Mouse (Mus musculus) adrenal gland, adult 2 months (tissue): ENCODE data around the gene Hhatl. TPM values are rescaled to one million over a fixed set of nuclear protein-coding genes. Genes with fewer than 3 reads are reported as not detected.

Source experiments
- DNase-seq: peaks from one replicate; pipeline ENCODE4 v3.0.0; 2021
- polyA plus RNA-seq: library from polyadenylated mRNA; depleted of rRNA; stranded (reverse); fragments of >200 nt; gene quantifications from 2 replicates; pipeline ENCODE4 v1.2.3, GENCODE M21; 2012
- total RNA-seq, 2 experiments: library from RNA; stranded (reverse); gene quantifications; 2 replicates each; pipeline ENCODE4 v1.2.3; 2021

Hhatl gene
- total and polyA plus RNA-seq, 3 experiments: 0.13 TPM; not detected in 2

DNA sequence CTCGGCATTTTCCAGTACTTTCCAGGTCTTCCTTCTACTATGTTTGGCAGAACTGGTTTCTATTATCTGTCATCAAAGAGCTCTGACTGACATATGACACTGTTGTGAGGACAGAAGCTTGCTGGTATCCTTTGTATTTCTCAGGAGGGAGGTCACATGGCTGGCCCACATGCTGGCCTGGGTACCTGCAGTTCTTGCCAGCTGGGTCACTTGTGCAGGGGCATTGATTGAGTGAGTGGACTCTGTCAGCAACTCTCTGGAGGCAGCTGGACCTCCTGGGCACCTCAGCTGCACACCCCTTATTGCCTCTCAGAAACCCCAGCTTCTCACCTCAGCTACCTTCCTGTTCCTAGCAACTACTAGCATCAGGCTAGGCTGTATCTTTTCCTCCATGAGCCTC, 15.2 kb upstream of the Hhatl start:
- DNase-seq: no peak

DNA sequence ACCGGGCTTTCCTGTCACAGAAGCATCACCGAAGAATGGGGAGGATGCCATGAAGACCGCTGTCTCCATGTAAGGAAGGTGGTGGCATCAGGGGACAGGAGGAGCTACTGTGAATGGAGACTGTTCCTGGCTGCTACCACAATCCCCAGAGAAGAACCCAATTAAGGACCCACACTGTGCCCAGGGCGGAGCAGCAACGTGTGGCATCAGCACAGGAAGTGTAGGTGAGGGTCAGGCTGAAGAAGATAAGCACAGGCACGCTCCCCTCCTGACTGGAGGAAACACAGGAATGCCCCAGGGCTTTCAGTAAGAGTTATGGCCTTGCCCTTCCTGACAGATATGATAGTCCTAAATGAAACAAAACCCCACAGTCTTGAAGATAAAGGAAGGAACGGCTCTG, 10.4 kb upstream of the Hhatl start:
- DNase-seq: no peak

DNA sequence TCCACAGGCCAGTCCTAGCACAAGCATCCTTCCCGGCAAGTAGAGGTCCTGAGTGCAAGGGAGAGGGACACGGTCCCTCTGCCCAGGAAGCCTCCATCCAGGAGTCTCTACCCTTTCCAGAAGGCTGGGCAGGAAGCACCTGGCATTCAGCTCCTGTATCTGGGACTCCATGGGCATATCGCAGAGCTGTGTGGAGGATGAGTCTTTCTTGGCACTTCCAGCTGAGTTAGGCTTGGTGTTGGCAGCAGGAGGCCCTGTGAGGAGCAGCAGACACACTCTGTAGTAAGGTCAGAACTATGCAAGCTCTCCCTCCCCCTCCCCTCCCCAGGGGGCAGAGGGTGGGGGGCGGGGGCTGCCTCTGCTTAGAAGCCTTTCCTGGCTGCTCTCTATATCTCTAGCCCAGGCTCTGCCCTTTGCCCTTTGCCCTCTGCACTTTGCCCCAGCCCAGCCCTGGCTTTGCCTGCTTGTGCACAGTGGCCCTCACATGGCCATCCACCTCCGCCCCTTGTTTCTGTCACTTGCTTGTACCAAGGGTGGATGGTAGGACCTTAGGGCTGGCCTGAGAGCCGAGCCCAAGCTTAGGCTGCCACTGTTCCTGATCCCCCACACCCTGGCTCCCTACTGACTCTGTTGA, 6.7 kb upstream of the Hhatl start:
- no peak for DNase-seq

DNA sequence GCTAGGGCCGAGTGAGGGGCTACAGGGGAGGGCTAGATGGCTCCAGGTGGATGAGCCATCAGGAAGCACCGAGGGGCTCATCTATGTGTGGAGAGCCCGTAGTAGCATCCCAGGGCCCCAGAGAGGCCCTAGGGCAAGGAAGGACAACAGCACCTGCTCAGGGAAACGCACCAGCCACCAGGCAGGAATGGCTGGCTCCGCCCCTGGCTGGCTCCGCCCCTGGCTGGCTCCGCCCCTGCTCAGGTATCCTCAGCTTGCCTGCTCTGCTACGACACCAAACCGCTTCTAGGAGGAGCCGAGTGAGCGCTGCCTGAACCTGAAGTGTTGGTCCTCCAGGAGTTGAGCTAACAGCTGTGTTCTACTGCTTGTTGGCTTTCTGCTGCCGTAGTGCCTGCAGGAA, 5.4 kb upstream of the Hhatl start:
- no peak for DNase-seq

DNA sequence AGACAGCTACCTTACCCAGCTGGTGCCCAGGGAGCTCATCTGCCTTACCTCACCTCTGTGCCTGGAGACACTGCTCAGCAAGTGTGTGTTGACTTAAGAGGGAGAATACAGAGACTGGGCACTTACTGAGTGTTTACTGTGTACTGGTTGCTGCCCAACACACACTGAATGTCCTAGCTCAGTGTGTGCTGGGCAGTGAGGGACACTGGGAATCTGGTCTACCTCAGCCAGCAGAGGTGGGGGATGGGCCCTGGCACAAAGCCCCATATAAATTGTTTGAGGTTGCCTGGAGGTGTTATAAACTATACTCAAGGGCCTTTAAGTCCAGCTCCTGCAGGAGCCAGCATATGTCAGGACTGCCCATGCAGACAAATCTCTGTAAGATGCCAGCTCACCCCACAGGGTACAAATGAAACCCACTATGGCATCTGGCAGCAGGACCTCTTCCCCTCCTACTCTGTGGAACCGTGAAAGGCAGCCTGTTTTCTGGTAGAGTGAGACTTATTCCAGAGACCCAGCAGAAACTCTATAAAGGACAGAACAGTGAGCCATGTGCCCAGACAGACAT, 2.7 kb upstream of the Hhatl start:
- DNase-seq: no peak

DNA sequence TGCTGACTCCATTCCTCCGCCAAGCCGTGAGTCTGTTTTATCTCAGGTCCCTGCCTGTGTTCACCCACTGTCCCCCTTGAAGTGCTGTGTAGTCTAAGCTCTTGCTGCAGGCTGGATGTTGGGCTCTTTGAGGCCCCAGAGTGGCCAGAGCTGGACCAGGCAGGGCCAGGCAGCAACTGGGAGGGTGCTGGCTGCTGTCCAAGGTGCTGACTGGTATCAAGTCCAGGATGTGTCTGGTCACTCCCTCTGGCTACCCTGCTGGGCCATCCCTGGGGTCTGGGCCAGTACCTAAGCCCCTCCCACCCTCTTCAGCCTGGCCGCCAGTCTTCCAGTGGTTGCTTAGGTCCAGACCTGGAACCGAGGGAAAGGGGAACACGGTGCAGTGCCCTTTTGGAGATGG, 1.1 kb downstream of the Hhatl start:
- DNase-seq: peak; percentile 56

DNA sequence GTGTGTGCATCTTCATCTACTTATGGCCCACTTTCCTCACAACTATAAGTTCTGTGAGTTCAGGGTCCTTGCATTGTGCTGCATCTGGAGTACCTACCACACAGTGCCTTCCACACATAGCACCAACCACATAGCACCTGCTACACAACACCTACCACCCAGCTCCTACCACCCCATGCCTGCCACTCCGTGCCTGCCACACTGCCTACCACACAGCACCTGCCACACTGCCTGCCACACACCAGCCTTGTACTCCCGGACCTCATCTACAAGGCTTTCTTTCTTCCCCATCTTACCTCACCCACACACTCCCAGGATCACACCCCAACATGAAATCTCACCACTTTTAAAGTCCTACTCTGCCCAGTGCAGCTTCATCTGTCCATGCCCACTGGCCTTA, 5.9 kb downstream of the Hhatl start:
- no peak for DNase-seq

DNA sequence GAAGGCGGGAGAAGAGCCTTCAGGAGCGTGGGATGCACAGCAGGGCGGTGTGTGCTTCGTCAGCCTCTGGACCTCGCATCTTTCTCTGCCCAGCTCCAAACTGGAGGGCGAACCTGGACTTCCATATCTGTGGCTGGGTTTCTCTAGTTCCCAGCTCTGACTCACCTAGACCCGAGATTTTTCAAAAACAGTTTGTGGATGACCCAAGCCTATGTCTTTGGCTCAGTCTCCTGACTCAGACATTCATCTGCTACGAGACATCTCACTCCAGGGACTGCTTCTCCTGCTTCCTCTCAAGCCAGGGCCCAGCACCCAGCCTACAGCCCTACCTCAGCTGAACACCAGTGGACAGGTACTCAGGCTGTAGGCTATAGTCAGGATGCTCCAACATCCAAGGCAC, 7.0 kb downstream of the Hhatl start:
- no peak for DNase-seq

DNA sequence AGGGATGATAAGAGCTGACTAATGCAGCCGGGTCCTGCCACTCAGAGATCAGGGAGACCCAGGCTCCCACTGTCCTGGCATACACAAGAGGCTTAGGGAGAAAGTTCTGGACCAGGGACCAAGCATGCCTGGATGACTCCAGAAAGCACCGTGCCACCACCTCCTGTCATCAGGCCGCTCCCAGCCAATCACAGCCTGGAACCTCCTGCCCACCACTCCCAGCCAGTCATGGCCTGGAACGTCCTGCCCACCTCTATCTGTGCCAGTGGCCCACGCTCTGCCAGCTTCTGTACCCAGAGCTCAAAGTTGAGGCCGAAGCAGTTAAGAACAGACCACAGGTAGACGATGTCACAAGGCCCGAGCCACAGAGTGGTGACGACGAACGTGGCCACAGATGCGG, 7.5 kb downstream of the Hhatl start:
- no peak for DNase-seq

DNA sequence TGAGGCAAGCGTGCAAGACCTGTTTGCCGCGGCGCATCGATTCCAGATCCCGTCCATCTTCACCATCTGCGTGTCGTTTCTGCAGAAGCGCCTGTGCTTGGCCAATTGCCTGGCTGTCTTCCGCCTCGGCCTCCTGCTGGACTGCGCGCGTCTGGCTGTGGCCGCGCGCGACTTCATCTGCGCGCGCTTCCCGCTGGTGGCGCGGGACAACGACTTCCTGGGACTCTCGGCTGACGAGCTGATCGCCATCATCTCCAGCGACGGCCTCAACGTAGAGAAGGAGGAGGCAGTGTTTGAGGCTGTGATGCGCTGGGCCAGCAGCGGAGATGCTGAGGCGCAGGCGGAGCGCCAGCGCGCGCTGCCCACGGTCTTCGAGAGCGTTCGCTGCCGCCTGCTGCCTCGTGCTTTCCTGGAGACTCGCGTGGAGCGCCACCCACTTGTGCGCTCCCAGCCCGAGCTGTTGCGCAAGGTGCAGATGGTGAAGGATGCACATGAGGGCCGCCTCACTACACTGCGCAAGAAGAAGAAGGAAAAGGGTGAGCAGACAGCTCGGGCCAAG, 14.2 kb downstream of the Hhatl start:
- DNase-seq: peak; percentile 35

DNA sequence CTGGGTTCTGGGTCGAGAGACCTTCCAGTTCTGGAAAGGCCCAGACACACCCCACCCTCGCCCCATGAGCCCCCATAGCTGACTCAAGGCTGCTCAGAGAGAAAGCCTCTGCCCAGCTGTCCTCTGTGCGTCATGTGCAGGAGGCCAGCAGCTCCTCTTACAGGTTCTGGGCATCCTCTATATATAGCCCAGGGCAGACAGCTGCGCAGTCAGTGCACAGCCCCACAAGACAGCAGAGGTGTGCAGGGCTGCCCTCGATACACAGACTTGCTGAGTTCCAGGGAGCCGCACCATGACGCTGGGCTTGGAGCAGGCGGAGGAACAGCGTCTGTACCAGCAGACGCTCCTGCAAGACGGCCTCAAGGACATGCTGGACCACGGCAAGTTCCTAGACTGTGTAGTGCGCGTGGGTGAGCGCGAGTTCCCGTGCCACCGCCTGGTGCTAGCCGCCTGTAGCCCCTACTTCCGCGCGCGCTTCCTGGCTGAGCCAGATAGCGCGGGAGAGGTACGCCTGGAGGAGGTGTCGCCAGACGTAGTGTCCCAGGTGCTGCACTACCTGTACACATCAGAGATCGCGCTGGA, 14.7 kb downstream of the Hhatl start, which contains the start of gene Klhl40:
Gene Klhl40 (plus strand): TSS at position 124 of the 582 bp plus-strand sequence.
- no peak for DNase-seq

DNA sequence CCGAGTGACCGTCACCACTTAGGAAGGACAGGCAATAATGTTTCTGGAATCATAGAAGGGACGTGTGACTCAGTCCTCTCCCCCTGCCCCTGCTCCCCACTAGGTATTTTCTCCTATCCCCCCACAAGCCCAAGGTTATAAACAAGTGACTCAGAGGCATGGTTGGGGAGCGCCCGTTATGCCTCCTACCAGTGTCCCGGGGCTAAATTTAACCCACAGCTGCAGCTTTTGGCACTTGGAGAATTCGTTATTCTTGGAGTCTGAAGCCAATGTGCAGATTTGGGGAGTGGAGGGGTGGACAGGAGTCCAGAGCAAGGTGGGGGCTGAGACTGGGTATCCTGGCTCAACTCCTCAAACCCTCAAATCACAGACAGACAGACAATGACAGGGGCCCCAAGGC, 15.8 kb downstream of the Hhatl start:
- DNase-seq: peak; percentile 55

DNA sequence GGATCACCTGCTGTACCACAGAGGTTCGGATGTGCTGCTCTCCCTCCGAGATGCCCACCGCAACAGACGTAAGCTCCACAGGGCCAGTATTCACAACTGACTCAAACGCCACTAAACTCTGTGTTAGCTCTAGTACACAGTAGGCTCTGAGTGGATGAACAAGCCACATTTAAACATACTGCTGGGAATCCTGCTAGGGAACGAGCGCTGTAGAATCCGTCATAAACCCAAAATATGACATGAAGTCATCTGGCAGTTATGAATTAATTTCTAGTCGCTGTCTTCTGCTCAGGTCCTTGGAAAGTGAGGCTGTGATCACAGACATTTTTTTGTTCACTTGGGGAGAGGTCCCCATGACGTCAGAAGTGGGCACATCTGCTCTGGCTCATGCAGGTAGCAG, 16.4 kb downstream of the Hhatl start:
- no peak for DNase-seq

DNA sequence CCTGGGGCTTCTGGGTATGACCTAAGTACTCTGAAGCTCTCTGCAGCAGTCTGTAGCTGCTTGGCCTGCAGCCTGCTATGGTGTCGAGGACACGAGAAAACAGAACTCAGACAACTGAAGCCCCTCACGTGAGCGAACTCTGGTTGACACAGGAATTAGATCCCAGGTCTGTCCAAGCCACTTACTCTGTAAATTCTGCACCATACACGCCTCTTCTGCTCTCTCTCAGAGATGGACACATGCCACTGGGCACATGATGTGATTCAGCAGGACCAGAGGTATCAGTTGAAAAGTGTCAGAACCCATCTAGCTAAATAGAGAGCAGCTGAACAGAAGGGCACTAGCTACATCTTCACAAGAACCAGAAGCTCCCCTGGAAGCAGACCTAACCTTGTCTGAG, 19.9 kb downstream of the Hhatl start:
- DNase-seq: no peak

DNA sequence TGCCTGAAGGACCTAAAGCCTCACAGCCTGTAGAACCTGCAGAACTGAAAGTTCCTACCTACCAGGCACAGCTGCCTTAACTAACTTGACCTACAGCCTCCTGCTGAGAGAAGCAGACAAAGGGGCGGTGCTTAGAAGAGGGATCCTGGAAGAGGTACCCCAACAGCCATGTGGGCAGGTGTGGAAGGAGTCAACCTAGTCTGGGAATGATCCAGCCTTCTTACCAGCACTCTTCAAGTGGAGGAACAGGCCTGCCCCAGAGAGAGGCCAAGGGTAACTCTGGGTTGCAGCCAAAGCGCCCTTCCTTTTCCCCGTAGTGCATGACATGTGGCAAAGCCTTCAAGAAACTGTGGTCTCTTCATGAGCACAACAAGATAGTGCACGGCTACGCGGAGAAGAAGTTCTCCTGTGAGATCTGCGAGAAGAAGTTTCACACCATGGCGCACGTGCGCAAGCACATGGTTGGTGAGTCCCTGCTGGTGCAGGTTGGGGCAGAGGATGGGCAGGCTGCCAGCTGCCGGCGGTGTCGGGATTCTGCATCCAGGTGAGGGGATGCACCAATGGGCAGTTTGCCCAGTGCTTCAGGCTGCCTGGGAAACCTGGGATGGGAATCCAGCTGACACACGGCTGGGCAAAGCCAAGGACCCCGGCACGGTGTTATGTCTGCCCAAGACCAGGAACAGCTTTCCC, 27.0 kb downstream of the Hhatl start:
- DNase-seq: no peak

DNA sequence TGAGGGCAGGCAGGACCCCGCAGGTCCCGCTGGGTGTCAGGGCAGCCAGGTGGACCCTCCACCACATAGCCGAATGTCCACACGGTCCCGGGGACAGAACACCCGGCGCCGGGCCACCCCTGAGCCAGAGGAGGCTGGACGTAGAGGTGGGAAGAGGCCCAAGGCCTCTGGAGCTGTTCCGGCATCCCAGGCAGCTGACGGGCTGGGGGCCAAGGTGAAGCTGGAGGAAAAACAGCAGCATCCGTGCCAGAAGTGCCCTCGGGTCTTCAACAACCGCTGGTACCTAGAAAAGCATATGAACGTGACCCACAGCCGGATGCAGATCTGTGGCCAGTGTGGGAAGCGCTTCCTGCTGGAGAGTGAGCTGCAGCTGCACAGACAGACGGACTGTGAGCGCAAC, 28.6 kb downstream of the Hhatl start:
- peak; percentile 50 for DNase-seq

DNA sequence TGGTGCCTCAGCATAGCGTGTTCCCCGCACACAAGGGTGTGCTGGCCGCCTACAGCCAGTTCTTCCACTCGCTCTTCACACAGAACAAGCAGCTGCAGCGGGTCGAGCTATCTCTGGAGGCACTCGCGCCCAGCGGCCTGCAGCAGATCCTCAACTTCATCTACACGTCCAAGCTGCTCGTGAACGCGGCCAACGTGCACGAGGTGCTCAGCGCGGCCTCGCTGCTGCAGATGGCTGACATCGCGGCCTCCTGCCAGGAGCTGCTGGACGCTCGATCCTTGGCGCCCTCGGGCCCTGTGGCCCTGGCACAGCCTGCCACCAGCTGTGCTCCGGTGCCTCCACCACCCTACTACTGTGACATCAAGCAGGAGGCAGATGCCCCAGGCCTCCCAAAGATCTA, 29.5 kb downstream of the Hhatl start:
- no peak for DNase-seq

DNA sequence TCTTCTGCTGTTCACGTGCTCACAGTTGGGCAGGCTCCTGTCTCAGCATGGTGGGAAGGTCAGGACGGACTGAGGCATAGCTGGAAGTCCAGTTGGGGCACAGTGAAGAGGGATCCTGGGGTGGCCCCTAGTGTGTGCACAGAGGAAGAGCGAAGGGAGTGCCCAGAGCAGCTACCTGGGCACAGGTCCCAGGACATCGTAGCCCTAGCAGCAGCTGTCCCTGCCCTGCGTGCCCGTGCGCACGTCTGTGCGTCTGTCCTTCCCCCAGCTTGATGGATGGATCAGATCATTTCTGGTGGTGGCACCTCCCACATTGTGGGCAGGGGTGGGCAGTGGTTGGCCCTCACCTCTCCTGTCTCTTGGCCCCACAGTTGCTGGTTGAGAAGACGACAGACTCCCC, 30.1 kb downstream of the Hhatl start:
- DNase-seq: no peak

DNA sequence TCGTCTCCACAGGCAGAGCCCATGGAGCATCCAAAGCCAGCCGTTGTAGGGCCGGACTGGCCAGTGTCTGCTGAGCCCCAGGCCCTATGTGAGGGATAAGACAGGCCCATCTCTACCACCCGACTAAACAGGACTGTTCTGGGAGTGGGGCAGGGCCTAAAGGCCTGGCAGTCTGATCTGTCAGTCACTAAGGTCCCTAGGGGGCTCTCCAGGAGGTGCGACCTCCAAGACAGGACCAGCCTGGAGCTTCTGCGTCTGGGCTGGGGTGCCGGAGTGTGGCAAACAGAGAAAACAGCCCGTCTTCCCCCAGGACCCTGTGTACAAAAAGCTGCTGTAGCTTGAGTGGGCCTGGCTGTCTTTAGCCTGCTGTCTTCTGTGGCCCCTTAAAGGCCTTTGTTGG, 30.5 kb downstream of the Hhatl start:
- no peak for DNase-seq

DNA sequence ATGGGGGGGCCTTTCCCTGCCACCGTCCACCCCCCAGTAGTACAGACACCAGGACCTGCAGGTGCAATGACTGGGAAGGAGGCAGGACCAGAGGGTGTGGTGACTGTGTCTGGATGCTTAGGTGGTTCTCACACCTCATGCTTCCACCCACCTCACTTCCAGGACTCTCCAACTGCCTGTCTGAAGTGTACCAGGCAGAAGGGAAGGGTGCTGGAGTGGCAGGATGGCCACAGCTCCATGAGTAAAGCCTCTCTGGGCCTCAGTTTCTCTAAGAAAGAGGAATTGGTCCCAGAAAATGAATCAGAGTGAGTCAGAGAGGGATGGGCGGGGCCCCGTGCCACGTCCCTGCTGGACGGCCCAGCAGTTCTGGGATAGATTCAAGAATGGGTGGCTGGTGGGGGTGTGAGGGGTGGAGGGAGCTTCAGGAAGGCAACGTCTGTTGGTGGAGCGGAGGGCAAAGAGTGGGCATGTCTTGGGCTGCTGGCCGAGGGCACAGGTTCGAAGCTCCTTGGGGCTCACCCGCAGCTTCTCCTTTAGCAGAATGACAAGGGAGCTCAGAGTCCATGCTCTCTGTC, 31.1 kb downstream of the Hhatl start:
- peak; percentile 75 for DNase-seq

DNA sequence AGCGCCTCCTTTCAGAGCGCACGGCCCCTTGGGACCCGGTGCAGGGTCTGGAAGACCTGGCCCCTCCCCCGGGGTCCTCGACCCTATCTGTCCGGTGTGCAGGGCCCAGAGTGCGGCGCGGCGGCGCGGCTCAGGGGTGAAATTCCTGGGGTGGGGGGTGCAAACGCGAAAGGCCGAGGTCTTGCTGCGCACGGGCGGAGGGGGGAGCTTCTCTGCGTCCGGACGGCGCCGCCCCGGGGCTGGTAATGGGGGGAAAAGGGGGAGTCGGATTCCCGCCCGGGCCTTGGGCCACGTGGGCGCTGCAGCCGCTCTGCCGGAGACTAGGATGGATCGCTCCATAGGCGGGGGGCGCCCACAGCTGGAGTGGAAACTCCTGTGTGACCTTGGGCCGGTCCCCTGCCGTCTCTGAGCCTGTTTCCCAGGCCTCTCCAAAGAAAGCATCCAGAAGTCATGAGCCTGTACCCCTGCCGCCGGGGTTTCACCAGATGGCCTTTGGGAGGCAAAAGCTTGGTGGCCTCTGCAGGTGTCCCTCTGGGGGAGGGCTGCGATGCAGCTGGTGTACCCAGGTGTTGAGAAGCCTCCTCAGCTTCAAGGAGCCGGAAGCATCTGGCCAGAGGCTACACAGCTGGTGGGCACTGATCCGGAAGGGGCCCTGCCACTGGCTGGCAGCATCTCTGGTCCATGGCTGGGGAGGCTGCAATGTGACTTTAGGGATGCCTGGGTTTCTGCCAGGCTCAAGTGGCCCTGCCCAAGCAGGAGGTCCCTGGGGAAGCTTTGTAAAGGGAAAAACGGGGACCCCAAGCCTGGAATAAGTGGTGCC, 31.8 kb downstream of the Hhatl start:
- peak; percentile 84 for DNase-seq
